Comparison of ENCODE assay signal across 8 mouse cellular contexts in genomic region chr2:36048164-36048563, GRCm38 (mm10). TPM values are rescaled to one million over a fixed set of nuclear protein-coding genes. Genes with fewer than 3 reads are reported as not detected.
DNase-seq lines count a peak whose midpoint lies in the region; ATAC-seq and TF ChIP-seq lines count a peak whose summit lies in the region.

No protein-coding gene starts in this region.

- no peak for TF ChIP-seq CTCF in kidney, adult 2 months (conservative IDR thresholded peaks at IDR 0.05; ENCODE audit: insufficient read depth, insufficient read length, low read depth, low read length)

- TF ChIP-seq POLR2A in kidney, adult 2 months (IDR thresholded peaks at IDR 0.05; ENCODE audit: low read depth, low read length), result no peak

- no peak for ATAC-seq in embryonic facial prominence, embryonic 12.5 days (ENCODE audit: insufficient number of reproducible peaks, insufficient read depth, low FRiP score, low TSS enrichment)
- no peak for ATAC-seq in kidney, embryonic 16.5 days (ENCODE audit: low FRiP score, low TSS enrichment)
- ATAC-seq in neural tube, embryonic 14.5 days (ENCODE audit: low read depth), result no peak
- no peak for ATAC-seq in inflammation-experienced regulatory T-cells, adult 6 months

- peak overlapping the region; percentile 85 for H3K4me2 ChIP-seq in embryonic facial prominence, embryonic 12.5 days (replicated peaks)
- H3K4me2 ChIP-seq in kidney, embryonic 16.5 days (replicated peaks; ENCODE audit: low read depth, low read length), result peak overlapping the region; percentile 64
- H3K4me2 ChIP-seq in neural tube, embryonic 14.5 days (ENCODE audit: low read depth, low read length), result peak overlapping the region; percentile 69

- H3K9me3 ChIP-seq in embryonic facial prominence, embryonic 12.5 days, result no peaks in the 10 kb centered on the region
- no peaks in the 10 kb centered on the region for H3K9me3 ChIP-seq in kidney, embryonic 16.5 days (ENCODE audit: low read length)
- H3K9me3 ChIP-seq in neural tube, embryonic 14.5 days (ENCODE audit: control insufficient read depth, low read length), result no peaks in the 10 kb centered on the region

- peak overlapping the region; percentile 91 for H3K4me3 ChIP-seq in kidney, adult 2 months (ENCODE audit: insufficient read depth, low read depth, low read length)
- peak overlapping the region; percentile 88 for H3K4me3 ChIP-seq in embryonic facial prominence, embryonic 12.5 days
- peak overlapping the region; percentile 76 for H3K4me3 ChIP-seq in kidney, embryonic 16.5 days (ENCODE audit: low read length)
- H3K4me3 ChIP-seq in neural tube, embryonic 14.5 days (ENCODE audit: low read depth, low read length), result peak overlapping the region; percentile 75

- no peaks in the 10 kb centered on the region for H3K27me3 ChIP-seq in kidney, adult 2 months (replicated peaks; ENCODE audit: control insufficient read depth, insufficient read depth, low read length)
- no peaks in the 10 kb centered on the region for H3K27me3 ChIP-seq in embryonic facial prominence, embryonic 12.5 days
- H3K27me3 ChIP-seq in kidney, embryonic 16.5 days (ENCODE audit: insufficient read depth, low read length), result no peaks in the 10 kb centered on the region
- no peaks in the 10 kb centered on the region for H3K27me3 ChIP-seq in neural tube, embryonic 14.5 days (ENCODE audit: control insufficient read depth, insufficient read depth, low read length)

- peak overlapping the region; percentile 56 for H3K27ac ChIP-seq in kidney, adult 2 months (ENCODE audit: insufficient read depth, low read depth, low read length)
- no peak overlapping the region for H3K27ac ChIP-seq in embryonic facial prominence, embryonic 12.5 days
- H3K27ac ChIP-seq in kidney, embryonic 16.5 days (ENCODE audit: low read length), result no peak overlapping the region
- H3K27ac ChIP-seq in neural tube, embryonic 14.5 days (ENCODE audit: low read depth, low read length), result no peak overlapping the region

- DNase-seq in kidney, adult 2 months, result peak; percentile 41
- no peak for DNase-seq in kidney, postnatal 14 days
- no peak for DNase-seq in urinary bladder, postnatal 36 days (ENCODE audit: low spot score in 2 of 2)
- DNase-seq in left cerebral cortex, adult 11 months (ENCODE audit: low spot score), result no peak

- H3K36me3 ChIP-seq in kidney, adult 2 months (ENCODE audit: control insufficient read depth, insufficient read depth, low read length), result no peaks in the 10 kb centered on the region
- peaks cover 13% of the 10 kb centered on the region for H3K36me3 ChIP-seq in embryonic facial prominence, embryonic 12.5 days
- peaks cover 10% of the 10 kb centered on the region; the same call in 1 of the 2 replicates for H3K36me3 ChIP-seq in kidney, embryonic 16.5 days (ENCODE audit: insufficient read depth, low read length)
- no peaks in the 10 kb centered on the region; the same call in 1 of the 2 replicates for H3K36me3 ChIP-seq in neural tube, embryonic 14.5 days (ENCODE audit: control insufficient read depth, insufficient read depth, low read length)

- peak overlapping the region; percentile 82 for H3K9ac ChIP-seq in embryonic facial prominence, embryonic 12.5 days
- peak overlapping the region; percentile 81 for H3K9ac ChIP-seq in kidney, embryonic 16.5 days (replicated peaks; ENCODE audit: low read length)
- peak overlapping the region; percentile 88 for H3K9ac ChIP-seq in neural tube, embryonic 14.5 days (replicated peaks; ENCODE audit: low read depth, low read length)

- H3K4me1 ChIP-seq in kidney, adult 2 months (ENCODE audit: control insufficient read depth, insufficient read depth, low read length), result peaks cover 3% of the 10 kb centered on the region; the same call in 1 of the 2 replicates
- H3K4me1 ChIP-seq in embryonic facial prominence, embryonic 12.5 days, result peaks cover 11% of the 10 kb centered on the region
- H3K4me1 ChIP-seq in kidney, embryonic 16.5 days (ENCODE audit: insufficient read depth, low read length), result peaks cover 9% of the 10 kb centered on the region
- H3K4me1 ChIP-seq in neural tube, embryonic 14.5 days (ENCODE audit: control insufficient read depth, insufficient read depth, low read length), result peaks cover 10% of the 10 kb centered on the region

- WGBS in kidney, adult 2 months, result 17% methylated on average over 8 of the region's 8 CpGs
- whole genome bisulfite sequencing in embryonic facial prominence, embryonic 12.5 days, result 72% methylated on average over 8 of the region's 8 CpGs
- WGBS in kidney, embryonic 16.5 days, result 65% methylated on average over 8 of the region's 8 CpGs
- 79% methylated on average over 8 of the region's 8 CpGs for WGBS in neural tube, embryonic 14.5 days

RNA-seq across cellular contexts. Expression of gene Ndufa8, which starts 1.0 kb away (rescaled TPM):
- 203 and 261 TPM in 2 replicates for polyA plus RNA-seq in kidney, adult 2 months (2012; rRNA removed)
- polyA plus RNA-seq in embryonic facial prominence, embryonic 12.5 days (2016; fragmentation: Nextera tagmentation; extraction: Ambion mirVana), result 185 and 199 TPM in 2 replicates
- 282 and 308 TPM in 2 replicates for polyA plus RNA-seq in kidney, embryonic 16.5 days (2015; fragmentation: Nextera tagmentation; extraction: Ambion mirVana)
- 302 and 344 TPM in 2 replicates for polyA plus RNA-seq in neural tube, embryonic 14.5 days (2014; fragmentation: Nextera tagmentation; extraction: Ambion mirVana)
- polyA plus RNA-seq in inflammation-experienced regulatory T-cells, adult 6 months (2017; shearing (Covaris generic)), result 100 to 1,000 TPM; 164 to 233 (median 170) TPM

RNA-seq across cellular contexts. Expression of gene Morn5, which starts 1.1 kb away (rescaled TPM):
- polyA plus RNA-seq in kidney, adult 2 months (2012; rRNA removed), result 0.61 and 1.7 TPM in 2 replicates
- polyA plus RNA-seq in embryonic facial prominence, embryonic 12.5 days (2016; fragmentation: Nextera tagmentation; extraction: Ambion mirVana), result 0.24 and 0.56 TPM in 2 replicates
- polyA plus RNA-seq in kidney, embryonic 16.5 days (2015; fragmentation: Nextera tagmentation; extraction: Ambion mirVana), result 0.69 and 0.70 TPM in 2 replicates
- polyA plus RNA-seq in neural tube, embryonic 14.5 days (2014; fragmentation: Nextera tagmentation; extraction: Ambion mirVana), result 0.40 and 1.3 TPM in 2 replicates
- polyA plus RNA-seq in inflammation-experienced regulatory T-cells, adult 6 months (2017; shearing (Covaris generic)), result not detected

RNA-seq across cellular contexts. Expression of gene Lhx6, which starts 57.0 kb away (rescaled TPM):
- 1.4 and 1.7 TPM in 2 replicates for polyA plus RNA-seq in kidney, adult 2 months (2012; rRNA removed)
- polyA plus RNA-seq in embryonic facial prominence, embryonic 12.5 days (2016; fragmentation: Nextera tagmentation; extraction: Ambion mirVana), result 15.5 and 22.3 TPM in 2 replicates
- 2.9 and 3.2 TPM in 2 replicates for polyA plus RNA-seq in kidney, embryonic 16.5 days (2015; fragmentation: Nextera tagmentation; extraction: Ambion mirVana)
- polyA plus RNA-seq in neural tube, embryonic 14.5 days (2014; fragmentation: Nextera tagmentation; extraction: Ambion mirVana), result 1.6 TPM in 1 of 2 replicates, not detected in the other
- not detected for polyA plus RNA-seq in inflammation-experienced regulatory T-cells, adult 6 months (2017; shearing (Covaris generic))
